Mouse (Mus musculus): ENCODE results near the gene Rtf2. TPM values are rescaled to one million over a fixed set of nuclear protein-coding genes. Genes with fewer than 3 reads are reported as not detected.

The Rtf2 gene
- polyA plus RNA-seq, 1 experiment from 2014 or later = 59.2 TPM

DNA sequence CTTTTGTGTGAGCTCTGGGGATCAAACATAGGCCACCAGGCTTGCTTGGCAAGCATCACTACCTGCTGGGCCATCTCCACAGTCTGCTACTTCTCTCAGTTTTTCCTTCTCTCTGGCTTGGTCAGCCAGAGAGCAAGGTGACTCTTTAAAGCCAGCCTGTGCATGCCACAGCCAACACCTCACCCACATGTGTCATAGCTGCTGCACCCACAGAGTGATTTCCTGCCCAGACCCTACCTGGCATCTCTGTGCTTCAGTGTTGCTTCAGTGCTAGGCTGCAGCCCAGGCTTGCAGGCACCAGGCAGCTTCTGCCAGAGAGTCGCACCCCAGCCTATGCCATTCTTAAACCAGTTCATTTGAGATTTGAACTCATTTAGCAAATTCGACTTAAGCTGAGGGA is 32.9 kb upstream of the Rtf2 start:
- no peak overlapping the region for H3K4me3 ChIP-seq
- no peaks in the 10 kb centered on the region for H3K36me3 ChIP-seq
- no peak overlapping the region for H3K9ac ChIP-seq
- peaks cover 3% of the 10 kb centered on the region for H3K4me1 ChIP-seq
- no peaks in the 10 kb centered on the region for H3K27me3 ChIP-seq (replicated peaks)
- no peak overlapping the region for H3K4me2 ChIP-seq
- H3K27ac ChIP-seq = no peak overlapping the region
- no peak for ATAC-seq
- 58% methylated on average over 2 of the region's 2 CpGs for WGBS (ENCODE audit: insufficient replicate concordance)
- H3K9me3 ChIP-seq (replicated peaks) = no peaks in the 10 kb centered on the region

DNA sequence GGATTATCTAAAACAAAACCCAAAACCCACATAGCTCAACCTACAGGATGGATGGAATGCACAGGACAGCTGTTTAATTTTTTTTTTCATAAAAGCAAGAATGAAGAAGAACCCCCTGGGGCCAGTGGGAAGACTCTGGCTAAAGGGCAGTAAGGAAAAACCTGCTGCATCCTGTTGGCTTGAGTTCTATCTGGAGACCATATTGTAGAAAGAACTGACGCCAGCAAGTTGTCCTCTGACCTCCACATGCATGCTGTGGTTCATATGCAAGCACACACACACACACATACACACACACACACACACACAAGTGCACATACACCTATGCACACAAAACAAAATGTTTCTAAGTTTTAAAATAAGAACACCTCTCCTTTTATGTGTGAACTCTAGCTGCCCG is 29.7 kb upstream of the Rtf2 start:
- ATAC-seq = no peak
- Histone ChIP-seq H3K27ac (no peak overlapping the region), H3K4me1 (peaks cover 18% of the 10 kb centered on the region), H3K4me3 (no peak overlapping the region), H3K9me3 (replicated peaks) (no peaks in the 10 kb centered on the region), H3K9ac (no peak overlapping the region), H3K36me3 (no peaks in the 10 kb centered on the region), H3K4me2 (no peak overlapping the region), H3K27me3 (replicated peaks) (no peaks in the 10 kb centered on the region)
- WGBS (ENCODE audit: insufficient replicate concordance) = 43% methylated on average over 2 of the region's 2 CpGs

DNA sequence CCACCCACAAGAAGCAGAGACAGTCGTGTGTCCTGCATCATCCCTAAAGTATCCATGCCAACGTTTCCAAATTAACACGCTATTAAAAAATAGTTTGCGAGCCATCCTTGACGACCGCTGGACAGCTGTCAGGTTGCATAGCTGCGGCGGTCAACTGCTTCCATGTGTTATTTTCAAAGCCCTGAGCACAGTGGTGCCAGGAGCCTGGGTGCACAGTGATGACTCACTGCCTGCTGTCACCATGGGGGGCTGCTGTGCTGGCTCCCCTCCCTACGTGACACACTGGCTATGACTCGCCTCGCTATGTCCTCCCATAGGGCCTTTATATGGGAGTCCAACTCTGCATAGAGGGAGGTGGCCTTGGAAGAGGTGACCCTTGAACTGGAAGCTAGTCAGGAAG is 29.3 kb upstream of the Rtf2 start:
- Histone ChIP-seq H3K36me3 (no peaks in the 10 kb centered on the region), H3K27me3 (replicated peaks) (no peaks in the 10 kb centered on the region), H3K4me3 (no peak overlapping the region), H3K4me1 (peaks cover 18% of the 10 kb centered on the region), H3K27ac (no peak overlapping the region), H3K4me2 (no peak overlapping the region), H3K9me3 (replicated peaks) (no peaks in the 10 kb centered on the region), H3K9ac (no peak overlapping the region)
- WGBS (ENCODE audit: insufficient replicate concordance) = 73% methylated on average over 11 of the region's 11 CpGs
- ATAC-seq = peak; percentile 21; the same call in 1 of the 2 replicates

DNA sequence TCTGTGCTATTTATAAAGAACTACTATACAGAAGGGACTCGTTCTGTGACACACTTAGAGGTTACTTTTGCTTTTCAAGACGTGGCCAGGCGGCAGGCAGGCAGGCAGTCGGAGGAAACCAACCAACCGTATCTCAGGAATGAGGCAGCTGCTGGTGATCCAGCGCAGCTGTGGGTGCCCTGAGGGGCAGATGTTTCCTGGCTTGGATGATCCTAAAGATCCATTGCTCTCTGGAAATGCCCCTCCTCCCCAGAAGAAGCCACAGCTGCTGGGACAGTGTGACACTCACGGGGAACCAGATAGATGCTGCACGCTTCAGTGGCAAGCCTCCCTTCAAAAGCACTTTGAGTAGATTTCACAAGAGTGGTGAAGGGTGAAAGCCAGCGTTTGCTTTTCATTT is 27.9 kb upstream of the Rtf2 start:
- Histone ChIP-seq H3K4me3 (no peak overlapping the region), H3K27ac (no peak overlapping the region), H3K4me2 (peak overlapping the region; percentile 22; the same call in 1 of the 2 replicates), H3K36me3 (no peaks in the 10 kb centered on the region), H3K9me3 (replicated peaks) (no peaks in the 10 kb centered on the region), H3K4me1 (peaks cover 18% of the 10 kb centered on the region), H3K27me3 (replicated peaks) (no peaks in the 10 kb centered on the region), H3K9ac (no peak overlapping the region)
- WGBS (ENCODE audit: insufficient replicate concordance) = 10% methylated on average over 9 of the region's 9 CpGs
- ATAC-seq = peak; percentile 56

DNA sequence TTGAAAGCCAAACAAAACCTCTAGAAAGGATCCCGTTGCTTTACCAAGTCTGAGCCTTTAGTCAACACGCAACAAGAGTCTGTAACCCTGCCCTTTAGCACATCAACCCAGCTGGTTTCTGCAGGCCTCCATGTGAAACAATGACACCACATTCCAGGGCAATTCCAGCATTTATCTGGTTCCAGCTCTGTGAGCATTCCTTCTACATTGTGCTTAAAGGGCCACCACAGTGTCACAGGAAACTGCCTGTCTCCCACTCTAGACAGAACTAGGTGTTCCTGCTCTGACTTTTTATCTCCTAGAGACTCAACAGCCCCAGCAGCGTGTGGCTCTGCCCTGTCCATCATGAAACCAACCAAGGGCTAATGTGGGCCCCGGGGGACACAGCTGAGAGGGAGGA is 27.1 kb upstream of the Rtf2 start:
- H3K4me1 ChIP-seq = peaks cover 25% of the 10 kb centered on the region
- no peak overlapping the region for H3K9ac ChIP-seq
- H3K4me2 ChIP-seq = no peak overlapping the region
- H3K36me3 ChIP-seq = no peaks in the 10 kb centered on the region
- ATAC-seq = peak; percentile 48; the same call in 1 of the 2 replicates
- no peaks in the 10 kb centered on the region for H3K9me3 ChIP-seq (replicated peaks)
- no peak overlapping the region for H3K27ac ChIP-seq
- 27% methylated on average over 4 of the region's 4 CpGs for WGBS (ENCODE audit: insufficient replicate concordance)
- H3K27me3 ChIP-seq (replicated peaks) = no peaks in the 10 kb centered on the region
- no peak overlapping the region for H3K4me3 ChIP-seq

DNA sequence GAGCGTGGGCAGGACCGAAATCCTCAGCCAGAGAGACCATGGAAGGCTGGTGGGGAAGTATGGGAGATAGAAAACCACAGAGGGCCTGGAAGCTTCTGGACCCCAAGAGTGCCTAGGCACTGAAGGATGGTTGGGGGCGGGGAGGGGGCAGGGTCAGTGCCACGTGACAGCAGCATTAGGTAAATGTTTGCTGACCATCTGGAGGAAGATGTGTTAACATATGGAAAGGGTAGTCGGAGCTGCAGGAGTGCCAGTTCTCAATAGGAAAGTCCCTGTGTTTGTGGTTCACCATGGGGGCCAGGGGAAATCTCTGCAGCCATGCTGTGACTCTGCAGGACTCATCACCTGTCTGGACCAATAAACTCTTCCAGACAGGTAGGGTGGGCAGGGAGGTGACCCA is 26.5 kb upstream of the Rtf2 start:
- Histone ChIP-seq H3K9ac (no peak overlapping the region), H3K36me3 (no peaks in the 10 kb centered on the region), H3K27me3 (replicated peaks) (no peaks in the 10 kb centered on the region), H3K4me1 (peaks cover 25% of the 10 kb centered on the region), H3K4me3 (no peak overlapping the region), H3K9me3 (replicated peaks) (no peaks in the 10 kb centered on the region), H3K4me2 (no peak overlapping the region), H3K27ac (no peak overlapping the region)
- 38% methylated on average over 5 of the region's 5 CpGs for WGBS (ENCODE audit: insufficient replicate concordance)
- ATAC-seq = no peak

DNA sequence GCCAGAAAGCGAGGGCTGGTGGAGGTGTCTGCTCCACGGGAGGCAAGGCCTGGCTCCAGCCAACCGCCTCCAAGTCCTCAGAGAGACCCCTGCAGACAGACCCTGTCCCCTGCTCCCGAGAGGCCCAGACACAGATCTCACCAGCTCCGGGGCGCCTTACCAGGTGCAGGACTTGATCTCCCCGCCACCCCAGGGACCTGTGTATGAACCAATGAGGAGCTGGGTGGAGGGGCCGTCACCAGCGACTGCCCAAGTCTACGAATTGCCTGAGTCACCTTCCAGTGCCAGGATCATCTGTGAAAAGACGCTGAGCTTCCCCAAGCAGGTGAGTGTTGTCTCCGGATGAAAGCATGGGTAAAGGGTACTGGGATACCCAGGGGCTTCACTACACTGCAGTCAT is 24.1 kb upstream of the Rtf2 start:
- Histone ChIP-seq H3K9ac (no peak overlapping the region), H3K4me1 (peaks cover 25% of the 10 kb centered on the region), H3K4me3 (no peak overlapping the region), H3K27ac (no peak overlapping the region), H3K4me2 (no peak overlapping the region), H3K27me3 (replicated peaks) (no peaks in the 10 kb centered on the region), H3K36me3 (no peaks in the 10 kb centered on the region), H3K9me3 (replicated peaks) (no peaks in the 10 kb centered on the region)
- 71% methylated on average over 12 of the region's 12 CpGs for WGBS (ENCODE audit: insufficient replicate concordance)
- no peak for ATAC-seq

DNA sequence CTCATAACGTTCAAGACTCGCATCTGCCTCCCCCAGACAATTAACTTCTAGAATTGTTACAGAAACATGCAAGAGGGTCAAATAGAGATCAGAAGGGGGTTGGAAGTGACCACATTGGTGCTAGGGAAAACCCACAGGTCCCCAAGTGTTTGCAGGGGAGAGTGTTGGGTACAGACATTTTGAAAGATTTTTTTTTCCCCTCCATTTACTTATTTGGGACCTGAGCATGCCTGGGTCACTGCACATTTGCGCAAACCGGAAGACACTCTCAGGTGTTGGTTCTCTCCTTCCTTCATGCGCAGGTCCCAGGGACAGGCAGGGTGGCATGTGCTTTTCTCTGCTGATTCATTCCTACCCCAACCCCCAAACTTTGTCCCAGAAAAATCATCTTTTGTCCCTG is 23.5 kb upstream of the Rtf2 start:
- no peak for ATAC-seq
- Histone ChIP-seq H3K27ac (no peak overlapping the region), H3K9ac (no peak overlapping the region), H3K4me3 (no peak overlapping the region), H3K36me3 (no peaks in the 10 kb centered on the region), H3K9me3 (replicated peaks) (no peaks in the 10 kb centered on the region), H3K27me3 (replicated peaks) (no peaks in the 10 kb centered on the region), H3K4me2 (no peak overlapping the region), H3K4me1 (peaks cover 25% of the 10 kb centered on the region)
- WGBS (ENCODE audit: insufficient replicate concordance) = 75% methylated on average over 5 of the region's 5 CpGs

DNA sequence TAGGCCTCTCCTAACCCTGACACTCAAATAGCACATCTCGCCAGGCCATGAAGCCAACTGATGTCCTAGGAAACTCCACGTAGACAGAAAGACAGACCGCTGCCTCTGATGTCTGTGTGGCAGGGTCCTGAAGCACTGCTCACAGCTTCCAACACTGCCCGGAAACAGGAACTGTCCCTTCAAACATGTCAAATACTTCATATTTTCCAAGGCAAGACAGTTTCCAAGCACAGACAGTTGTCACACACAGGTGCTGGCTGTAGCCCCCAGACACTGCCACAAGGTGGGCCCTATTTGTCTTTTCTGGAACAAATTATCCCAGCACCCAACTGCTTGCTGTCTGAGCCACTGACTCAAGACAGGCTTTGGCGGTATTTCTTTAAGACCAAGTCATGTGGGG is 22.1 kb upstream of the Rtf2 start:
- Histone ChIP-seq H3K27ac (no peak overlapping the region), H3K4me2 (no peak overlapping the region), H3K36me3 (no peaks in the 10 kb centered on the region)

DNA sequence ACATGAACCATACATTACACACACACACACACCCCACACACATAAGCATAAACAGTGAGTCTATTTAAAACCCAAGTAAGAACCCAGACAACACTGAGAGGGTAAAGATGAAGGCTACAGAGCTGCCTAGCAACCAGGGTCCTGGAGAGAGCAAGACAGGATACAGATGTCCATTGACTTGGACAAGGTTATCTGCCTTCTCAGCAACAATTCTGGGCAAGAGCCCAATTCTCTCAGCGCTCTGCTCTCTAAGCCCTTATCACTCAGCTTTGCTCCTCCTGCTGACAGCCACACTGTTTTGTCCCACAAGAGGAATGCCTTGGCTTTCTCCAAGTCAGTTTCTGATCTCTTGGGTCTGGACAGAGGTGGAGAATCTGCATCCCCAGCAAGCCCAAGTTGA is 9.7 kb upstream of the Rtf2 start:
- no peaks in the 10 kb centered on the region for H3K36me3 ChIP-seq
- no peak overlapping the region for H3K4me3 ChIP-seq
- no peak overlapping the region for H3K27ac ChIP-seq
- H3K4me1 ChIP-seq = no peaks in the 10 kb centered on the region
- no peak overlapping the region for H3K4me2 ChIP-seq
- H3K27me3 ChIP-seq (replicated peaks) = no peaks in the 10 kb centered on the region
- WGBS (ENCODE audit: insufficient replicate concordance) = 33% methylated on average over 1 of the region's 1 CpGs
- H3K9ac ChIP-seq = no peak overlapping the region
- 0 out of 2 replicates have a peak, but pooled peaks have one; percentile 21 for ATAC-seq
- no peaks in the 10 kb centered on the region for H3K9me3 ChIP-seq (replicated peaks)

More for the DNA sequence above, 22.1 kb upstream of the Rtf2 start:
- no peak overlapping the region for H3K4me3 ChIP-seq
- 66% methylated on average over 5 of the region's 5 CpGs for WGBS (ENCODE audit: insufficient replicate concordance)
- no peak for ATAC-seq
- H3K9ac ChIP-seq = no peak overlapping the region
- 0 out of 2 replicates have a peak, but pooled peaks cover 15% of the 10 kb centered on the region for H3K4me1 ChIP-seq
- H3K9me3 ChIP-seq (replicated peaks) = no peaks in the 10 kb centered on the region
- H3K27me3 ChIP-seq (replicated peaks) = no peaks in the 10 kb centered on the region

DNA sequence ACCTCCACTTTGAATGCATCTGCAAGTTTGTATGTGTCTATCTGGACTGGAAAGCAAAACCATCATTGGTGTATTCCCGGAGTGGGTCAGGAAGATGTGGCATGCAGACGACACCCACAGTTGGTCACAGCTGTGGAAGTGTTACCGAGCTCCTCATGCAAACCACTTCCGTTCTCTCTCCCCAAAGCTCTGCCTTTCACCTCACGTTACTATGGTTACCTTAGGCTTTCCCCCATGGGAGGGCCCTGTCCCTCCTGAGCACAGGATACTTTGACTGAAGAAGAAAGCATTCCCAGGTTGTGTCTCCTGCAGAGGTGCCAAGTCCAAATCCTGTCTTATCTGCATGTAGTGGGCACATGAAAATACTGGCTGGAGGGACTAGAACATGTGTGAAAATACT is 6.6 kb upstream of the Rtf2 start:
- H3K9ac ChIP-seq = no peak overlapping the region
- H3K36me3 ChIP-seq = no peaks in the 10 kb centered on the region
- WGBS (ENCODE audit: insufficient replicate concordance) = 25% methylated on average over 5 of the region's 5 CpGs
- H3K27me3 ChIP-seq (replicated peaks) = no peaks in the 10 kb centered on the region
- no peaks in the 10 kb centered on the region for H3K9me3 ChIP-seq (replicated peaks)
- H3K4me3 ChIP-seq = no peak overlapping the region
- no peaks in the 10 kb centered on the region for H3K4me1 ChIP-seq
- H3K27ac ChIP-seq = no peak overlapping the region
- H3K4me2 ChIP-seq = no peak overlapping the region
- ATAC-seq = no peak

DNA sequence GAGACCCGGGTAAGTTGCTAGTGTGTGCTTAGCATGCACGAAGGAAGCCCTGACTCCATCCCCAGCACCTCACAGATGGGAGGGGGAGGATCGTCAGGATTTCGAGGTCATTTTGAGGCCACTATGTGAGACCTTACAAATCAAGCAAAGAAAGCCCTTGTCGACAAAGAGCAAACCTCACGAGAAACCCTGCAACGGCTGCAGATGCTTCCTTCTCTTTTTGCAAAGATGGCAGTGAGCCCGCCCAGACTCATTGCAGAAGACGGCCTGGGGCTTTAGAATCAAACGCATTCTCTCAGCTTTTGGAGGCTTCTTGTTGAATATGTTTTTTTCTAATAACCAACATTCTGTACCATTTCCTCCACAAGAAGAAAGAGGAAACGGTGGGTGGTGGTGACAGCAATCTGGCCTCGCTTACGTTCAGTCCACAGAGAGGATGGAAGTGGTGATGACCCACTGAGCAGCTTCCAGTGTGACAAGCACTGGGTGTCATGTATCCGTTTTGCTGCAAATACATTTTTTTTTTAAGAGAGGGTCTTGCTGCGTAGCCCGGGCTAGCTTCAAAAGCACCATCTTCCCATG is 2.9 kb upstream of the Rtf2 start:
- no peaks in the 10 kb centered on the region for H3K27me3 ChIP-seq (replicated peaks)
- H3K4me2 ChIP-seq = no peak overlapping the region
- 39% methylated on average over 16 of the region's 16 CpGs for WGBS (ENCODE audit: insufficient replicate concordance)

DNA sequence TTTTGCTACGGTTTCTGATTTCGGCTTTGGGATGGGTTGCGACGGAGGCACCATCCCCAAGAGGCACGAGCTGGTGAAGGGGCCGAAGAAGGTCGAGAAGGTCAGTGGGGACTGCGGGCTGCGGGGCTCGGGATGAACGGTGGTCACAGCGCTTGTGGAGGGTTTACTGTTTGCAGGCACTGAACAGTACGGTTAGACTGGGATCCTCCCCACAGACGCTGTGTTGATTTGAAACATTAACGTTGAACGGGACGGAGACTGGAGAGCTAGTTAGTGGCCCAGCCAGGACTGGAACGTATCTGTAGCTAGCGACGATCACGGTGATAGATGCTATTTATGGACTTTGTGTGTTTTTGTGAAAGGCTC is 267 bp downstream of the Rtf2 start:
- H3K36me3 ChIP-seq = peaks cover 16% of the 10 kb centered on the region
- H3K4me2 ChIP-seq = peak overlapping the region; percentile 88
- H3K9ac ChIP-seq = peak overlapping the region; percentile 81
- peak; percentile 59 for ATAC-seq
- WGBS (ENCODE audit: insufficient replicate concordance) = 0% methylated on average over 21 of the region's 21 CpGs
- peak overlapping the region; percentile 93 for H3K4me3 ChIP-seq
- H3K9me3 ChIP-seq (replicated peaks) = no peaks in the 10 kb centered on the region
- H3K27me3 ChIP-seq (replicated peaks) = no peaks in the 10 kb centered on the region
- H3K4me1 ChIP-seq = peaks cover 34% of the 10 kb centered on the region
- peak overlapping the region; percentile 86 for H3K27ac ChIP-seq

More for the DNA sequence above, 2.9 kb upstream of the Rtf2 start:
- 0 out of 2 replicates have a peak overlapping the region, but pooled peaks have one; percentile 45 for H3K27ac ChIP-seq
- H3K36me3 ChIP-seq = no peaks in the 10 kb centered on the region
- peaks cover 26% of the 10 kb centered on the region for H3K4me1 ChIP-seq
- H3K9ac ChIP-seq = no peak overlapping the region
- no peaks in the 10 kb centered on the region for H3K9me3 ChIP-seq (replicated peaks)
- no peak for ATAC-seq
- no peak overlapping the region for H3K4me3 ChIP-seq

Measured in liver, embryonic 12.5 days (tissue).